Mouse (Mus musculus) intestine, embryonic 16.5 days (tissue): ENCODE measurements at regions not wholly inside any gene's neighbourhood (a gene's known extent, or its start where the extent isn't known, plus 50 kb on each side); places are given as distances from the start of the nearest gene placed in this dataset.

Source experiments
- ATAC-seq: fragments of 200-750 bp; cut with Nextera tagmentation; 2 replicates; pipeline ENCODE4 v1.8.0; 2017; ENCODE audit warnings: moderate TSS enrichment, moderate library complexity
- H3K27ac ChIP-seq: fragments of 300-500 bp; sonication (generic); 2 replicates; pipeline ENCODE4 v1.5.1; 2014; ENCODE audit warnings: mild to moderate bottlenecking, low read length
- H3K27me3 ChIP-seq: fragments of 300-500 bp; sonication (generic); replicated peaks from 2 replicates; pipeline ENCODE4 v1.6.1; 2014; ENCODE audit warnings: low read length, control low read depth, mixed read lengths; ENCODE audit not compliant: control insufficient read depth, insufficient read depth
- H3K36me3 ChIP-seq: fragments of 300-500 bp; sonication (generic); 2 replicates; pipeline ENCODE4 v1.6.1; 2014; ENCODE audit warnings: low read length, control low read depth; ENCODE audit not compliant: control insufficient read depth, insufficient read depth
- H3K4me1 ChIP-seq: fragments of 300-500 bp; sonication (generic); 2 replicates; pipeline ENCODE4 v1.6.1; 2014; ENCODE audit warnings: low read length, control low read depth, mixed read lengths; ENCODE audit not compliant: control insufficient read depth, insufficient read depth
- H3K4me2 ChIP-seq: fragments of 300-500 bp; sonication (generic); 2 replicates; pipeline ENCODE4 v1.6.1; 2014; ENCODE audit warnings: low read depth, low read length, control low read depth
- H3K4me3 ChIP-seq: fragments of 300-500 bp; sonication (generic); 2 replicates; pipeline ENCODE4 v1.5.1; 2014; ENCODE audit warnings: mild to moderate bottlenecking, low read length
- H3K9ac ChIP-seq: fragments of 300-500 bp; sonication (generic); 2 replicates; pipeline ENCODE4 v1.6.1; 2014; ENCODE audit warnings: low read depth, low read length
- H3K9me3 ChIP-seq: fragments of 300-500 bp; sonication (generic); 2 replicates; pipeline ENCODE4 v1.6.1; 2016; ENCODE audit warnings: low read length, control low read depth; ENCODE audit not compliant: control insufficient read depth
- WGBS: fragments of 180-500 bp; shearing (Covaris S2); extraction: QIAGEN DNeasy Blood & Tissue Kit; methylation state at CpG from one replicate; pipeline ENCODE4 v1.1.7; 2014; 5-methylcytosine and 5-hydroxymethylcytosine counted together

- Histone ChIP-seq H3K9me3 (no peaks in the 10 kb centered on the region), H3K27ac (no peak overlapping the region), H3K36me3 (no peaks in the 10 kb centered on the region), H3K4me1 (no peaks in the 10 kb centered on the region; the same call in 1 of the 2 replicates), H3K4me3 (no peak overlapping the region), H3K9ac (no peak overlapping the region), H3K4me2 (no peak overlapping the region), H3K27me3 (no peaks in the 10 kb centered on the region)
- ATAC-seq, result no peak
- WGBS, result 85% methylated on average over 3 of the region's 3 CpGs
Observed at GRCm38 (mm10) chr13:97604451-97604850, 156.0 kb downstream of the Gm10260 start.

GRCm38 (mm10) chr13:97601135-97601730, 159.2 kb downstream of the Gm10260 start:
- ATAC-seq, result no peak
- H3K27me3 ChIP-seq, result no peaks in the 10 kb centered on the region
- no peak overlapping the region for H3K4me2 ChIP-seq
- WGBS, result 87% methylated on average over 7 of the region's 7 CpGs
- peaks cover 9% of the 10 kb centered on the region; the same call in 1 of the 2 replicates for H3K4me1 ChIP-seq
- H3K36me3 ChIP-seq, result no peaks in the 10 kb centered on the region
- no peak overlapping the region for H3K27ac ChIP-seq
- H3K4me3 ChIP-seq, result no peak overlapping the region
- H3K9me3 ChIP-seq, result no peaks in the 10 kb centered on the region
- no peak overlapping the region for H3K9ac ChIP-seq

GRCm38 (mm10) chr13:97600136-97600535, 160.3 kb downstream of the Gm10260 start:
- Histone ChIP-seq H3K27me3 (no peaks in the 10 kb centered on the region), H3K4me2 (no peak overlapping the region), H3K9ac (no peak overlapping the region), H3K27ac (no peak overlapping the region), H3K4me3 (no peak overlapping the region), H3K36me3 (no peaks in the 10 kb centered on the region), H3K4me1 (peaks cover 9% of the 10 kb centered on the region; the same call in 1 of the 2 replicates), H3K9me3 (no peaks in the 10 kb centered on the region)
- ATAC-seq, result no peak
- 82% methylated on average over 7 of the region's 7 CpGs for WGBS

GRCm38 (mm10) chr13:97598507-97599431, 161.7 kb downstream of the Gm10260 start:
- peaks cover 9% of the 10 kb centered on the region; the same call in 1 of the 2 replicates for H3K4me1 ChIP-seq
- H3K27me3 ChIP-seq, result no peaks in the 10 kb centered on the region
- ATAC-seq, result peak; percentile 90
- H3K36me3 ChIP-seq, result no peaks in the 10 kb centered on the region
- no peak overlapping the region for H3K4me3 ChIP-seq
- H3K9me3 ChIP-seq, result no peaks in the 10 kb centered on the region
- no peak overlapping the region; the same call in 1 of the 2 replicates for H3K9ac ChIP-seq
- WGBS, result 38% methylated on average over 15 of the region's 15 CpGs
- no peak overlapping the region for H3K4me2 ChIP-seq
- H3K27ac ChIP-seq, result peak overlapping the region; percentile 14; the same call in 1 of the 2 replicates

GRCm38 (mm10) chr13:97594851-97595250, 165.6 kb downstream of the Gm10260 start:
- no peaks in the 10 kb centered on the region for H3K9me3 ChIP-seq
- no peaks in the 10 kb centered on the region for H3K27me3 ChIP-seq
- H3K4me2 ChIP-seq, result no peak overlapping the region
- ATAC-seq, result no peak
- WGBS, result 88% methylated on average over 4 of the region's 4 CpGs
- peaks cover 9% of the 10 kb centered on the region; the same call in 1 of the 2 replicates for H3K4me1 ChIP-seq
- no peak overlapping the region for H3K27ac ChIP-seq
- no peaks in the 10 kb centered on the region for H3K36me3 ChIP-seq
- H3K4me3 ChIP-seq, result no peak overlapping the region
- no peak overlapping the region for H3K9ac ChIP-seq

- ATAC-seq, result no peak
- no peak overlapping the region for H3K9ac ChIP-seq
- no peaks in the 10 kb centered on the region for H3K36me3 ChIP-seq
- no peak overlapping the region for H3K27ac ChIP-seq
- WGBS, result 80% methylated on average over 8 of the region's 8 CpGs
- H3K27me3 ChIP-seq, result no peaks in the 10 kb centered on the region
- H3K4me1 ChIP-seq, result no peaks in the 10 kb centered on the region
- no peak overlapping the region for H3K4me3 ChIP-seq
- H3K9me3 ChIP-seq, result no peaks in the 10 kb centered on the region
- H3K4me2 ChIP-seq, result no peak overlapping the region
Observed at GRCm38 (mm10) chr13:97589626-97590025, 170.8 kb downstream of the Gm10260 start.

GRCm38 (mm10) chr13:97588085-97588484, 172.3 kb downstream of the Gm10260 start:
- no peak overlapping the region for H3K27ac ChIP-seq
- no peaks in the 10 kb centered on the region for H3K9me3 ChIP-seq
- WGBS, result 71% methylated on average over 1 of the region's 1 CpGs

GRCm38 (mm10) chr13:97587088-97587487, 173.3 kb downstream of the Gm10260 start:
- no peak overlapping the region for H3K4me2 ChIP-seq
- no peaks in the 10 kb centered on the region for H3K4me1 ChIP-seq
- no peaks in the 10 kb centered on the region for H3K9me3 ChIP-seq
- H3K27ac ChIP-seq, result no peak overlapping the region
- no peak overlapping the region for H3K9ac ChIP-seq
- no peaks in the 10 kb centered on the region for H3K36me3 ChIP-seq
- 58% methylated on average over 1 of the region's 1 CpGs for WGBS
- ATAC-seq, result no peak
- H3K27me3 ChIP-seq, result no peaks in the 10 kb centered on the region
- no peak overlapping the region for H3K4me3 ChIP-seq

More at GRCm38 (mm10) chr13:97588085-97588484, 172.3 kb downstream of the Gm10260 start:
- Histone ChIP-seq H3K4me3 (no peak overlapping the region), H3K36me3 (no peaks in the 10 kb centered on the region), H3K27me3 (no peaks in the 10 kb centered on the region), H3K4me1 (no peaks in the 10 kb centered on the region), H3K4me2 (no peak overlapping the region), H3K9ac (no peak overlapping the region)
- ATAC-seq, result no peak

GRCm38 (mm10) chr13:97584045-97584444, 176.4 kb downstream of the Gm10260 start:
- 66% methylated on average over 4 of the region's 4 CpGs for WGBS
- Histone ChIP-seq H3K27me3 (no peaks in the 10 kb centered on the region), H3K27ac (no peak overlapping the region), H3K9me3 (no peaks in the 10 kb centered on the region), H3K4me1 (peaks cover 11% of the 10 kb centered on the region), H3K4me3 (no peak overlapping the region), H3K36me3 (no peaks in the 10 kb centered on the region), H3K4me2 (no peak overlapping the region), H3K9ac (no peak overlapping the region)
- ATAC-seq, result no peak
